Mouse (Mus musculus) lung, postnatal 0 days (tissue): Measurements from ENCODE around the gene Sgta. TPM values are rescaled to one million over a fixed set of nuclear protein-coding genes. Genes with fewer than 3 reads are reported as not detected.
A peak's percentile ranks its signal among the peaks of the same experiment; 100 is the strongest.
"Not testable (repeated sequence)": the region's sequence is repeated elsewhere in the genome, so short reads cannot be mapped to it uniquely, and the experiment has no call there.

Source experiments
- ATAC-seq: fragments of 200-750 bp; cut with Nextera tagmentation; 2 replicates; pipeline ENCODE4 v1.8.0; 2017; ENCODE audit warnings: moderate library complexity
- DNase-seq: peaks from one replicate; pipeline ENCODE4 v3.0.0-alpha.2; 2016; ENCODE audit warnings: low spot score
- H3K27ac ChIP-seq: fragments of 300-500 bp; sonication (generic); 2 replicates; pipeline ENCODE4 v1.5.1; 2014; ENCODE audit warnings: antibody characterized with exemption, mild to moderate bottlenecking, low read length, mixed read lengths
- H3K27me3 ChIP-seq: fragments of 300-500 bp; sonication (generic); replicated peaks from 2 replicates; pipeline ENCODE4 v1.6.1; 2014; ENCODE audit warnings: low read length, mixed read lengths; ENCODE audit not compliant: insufficient read depth
- H3K36me3 ChIP-seq: fragments of 300-500 bp; sonication (generic); 2 replicates; pipeline ENCODE4 v1.6.1; 2014; ENCODE audit warnings: low read length, mixed read lengths; ENCODE audit not compliant: insufficient read depth
- H3K4me1 ChIP-seq: fragments of 300-500 bp; sonication (generic); 2 replicates; pipeline ENCODE4 v1.6.1; 2014; ENCODE audit warnings: antibody characterized with exemption, low read depth, low read length, mixed read lengths; ENCODE audit not compliant: insufficient read depth
- H3K4me2 ChIP-seq: fragments of 300-500 bp; sonication (generic); replicated peaks from 2 replicates; pipeline ENCODE4 v1.6.1; 2014; ENCODE audit warnings: low read depth, mild to moderate bottlenecking, low read length, moderate library complexity, mixed read lengths
- H3K4me3 ChIP-seq: fragments of 300-500 bp; sonication (generic); 2 replicates; pipeline ENCODE4 v1.5.1; 2014; ENCODE audit warnings: low read depth, low read length
- H3K9ac ChIP-seq: fragments of 300-500 bp; sonication (generic); replicated peaks from 2 replicates; pipeline ENCODE4 v1.6.1; 2014; ENCODE audit warnings: low read depth, mild to moderate bottlenecking
- H3K9me3 ChIP-seq: fragments of 300-500 bp; sonication (generic); 2 replicates; pipeline ENCODE4 v1.6.1; 2016; ENCODE audit warnings: low read length, mixed read lengths
- CTCF ChIP-seq: IDR thresholded peaks from 2 replicates; pipeline ENCODE4 v1.5.1; 2016; ENCODE audit warnings: antibody characterized with exemption, mild to moderate bottlenecking
- EP300 ChIP-seq: IDR thresholded peaks from 2 replicates; pipeline ENCODE4 v1.6.1; 2016; ENCODE audit warnings: antibody characterized with exemption, mild to moderate bottlenecking, control low read depth
- WGBS: fragments of 180-500 bp; shearing (Covaris S2); extraction: QIAGEN DNeasy Blood & Tissue Kit; methylation state at CpG from one replicate; pipeline ENCODE4 v1.1.7; 2014; 5-methylcytosine and 5-hydroxymethylcytosine counted together
- polyA plus RNA-seq: library from polyadenylated mRNA; unstranded; fragments of >200 nt; fragmentation: Nextera tagmentation; extraction: Ambion mirVana; gene quantifications from 2 replicates; pipeline ENCODE4 v1.2.1, GENCODE M21; 2015

The Sgta gene
- polyA plus RNA-seq, 1 experiment from 2014 or later, result 102 TPM

DNA sequence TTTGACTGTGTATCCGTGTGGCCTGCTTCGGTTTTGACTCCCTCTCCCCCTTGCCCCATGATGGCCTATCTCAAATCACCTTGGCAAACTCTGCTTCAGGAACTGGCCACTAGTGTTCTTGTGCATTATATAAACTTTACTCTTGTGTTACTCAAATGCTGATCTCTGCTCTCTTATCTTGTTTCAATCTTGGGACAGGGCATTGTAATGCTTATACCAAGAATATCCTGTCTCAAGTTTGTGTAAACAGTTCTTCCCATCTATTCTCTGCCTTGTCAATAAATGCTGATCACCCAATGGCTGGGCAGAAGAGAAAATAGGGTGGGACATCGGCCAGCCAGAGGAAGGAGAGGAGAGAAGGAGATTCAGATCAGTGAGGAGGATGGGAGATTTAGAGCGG lies 2.7 kb upstream of the Sgta start:
- H3K4me2 ChIP-seq, result no peak overlapping the region
- H3K9ac ChIP-seq, result no peak overlapping the region

DNA sequence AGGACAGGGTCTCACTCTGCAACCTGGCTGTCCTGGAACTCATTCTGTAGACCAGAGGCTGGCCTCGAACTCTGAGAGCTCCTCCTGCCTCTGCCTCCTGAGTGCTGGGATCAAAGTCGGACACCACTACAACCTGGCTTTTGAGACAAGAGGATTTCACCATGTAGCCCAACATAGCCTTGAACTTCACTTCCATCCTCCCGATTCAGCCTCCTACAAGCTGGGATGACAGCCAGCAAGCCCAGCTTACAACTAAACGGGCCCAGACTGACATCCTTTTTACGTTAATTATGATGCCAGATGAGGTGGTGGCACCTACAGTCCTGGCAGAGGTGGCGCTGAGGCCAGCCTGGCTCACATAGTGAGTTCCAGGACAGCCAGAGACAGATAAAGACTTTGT lies 1.1 kb downstream of the Sgta start:
- TF ChIP-seq EP300 (no peak), CTCF (no peak)
- WGBS, result 72% methylated on average over 6 of the region's 6 CpGs
- ATAC-seq (no peak), DNase-seq (no peak)
- H3K27me3 ChIP-seq, result no peaks in the 10 kb centered on the region
- no peaks in the 10 kb centered on the region for H3K36me3 ChIP-seq
- peak overlapping the region; percentile 84 for H3K4me2 ChIP-seq
- no peak overlapping the region for H3K27ac ChIP-seq
- 0 out of 2 replicates have a peak overlapping the region, but pooled peaks have one; percentile 84 for H3K9ac ChIP-seq
- no peaks in the 10 kb centered on the region for H3K9me3 ChIP-seq
- 0 out of 2 replicates have a peak overlapping the region, but pooled peaks have one; percentile 83 for H3K4me3 ChIP-seq
- H3K4me1 ChIP-seq, result peaks cover 7% of the 10 kb centered on the region; the same call in 1 of the 2 replicates

More for the DNA sequence above, 2.7 kb upstream of the Sgta start:
- H3K4me3 ChIP-seq, result no peak overlapping the region
- peak; percentile 13 for ATAC-seq
- DNase-seq, result peak; percentile 40
- H3K4me1 ChIP-seq, result peaks cover 7% of the 10 kb centered on the region; the same call in 1 of the 2 replicates
- H3K36me3 ChIP-seq, result no peaks in the 10 kb centered on the region
- no peaks in the 10 kb centered on the region for H3K9me3 ChIP-seq
- TF ChIP-seq EP300 (peak; percentile 90), CTCF (no peak)
- 50% methylated on average over 4 of the region's 4 CpGs for WGBS
- H3K27ac ChIP-seq, result no peak overlapping the region
- H3K27me3 ChIP-seq, result no peaks in the 10 kb centered on the region

DNA sequence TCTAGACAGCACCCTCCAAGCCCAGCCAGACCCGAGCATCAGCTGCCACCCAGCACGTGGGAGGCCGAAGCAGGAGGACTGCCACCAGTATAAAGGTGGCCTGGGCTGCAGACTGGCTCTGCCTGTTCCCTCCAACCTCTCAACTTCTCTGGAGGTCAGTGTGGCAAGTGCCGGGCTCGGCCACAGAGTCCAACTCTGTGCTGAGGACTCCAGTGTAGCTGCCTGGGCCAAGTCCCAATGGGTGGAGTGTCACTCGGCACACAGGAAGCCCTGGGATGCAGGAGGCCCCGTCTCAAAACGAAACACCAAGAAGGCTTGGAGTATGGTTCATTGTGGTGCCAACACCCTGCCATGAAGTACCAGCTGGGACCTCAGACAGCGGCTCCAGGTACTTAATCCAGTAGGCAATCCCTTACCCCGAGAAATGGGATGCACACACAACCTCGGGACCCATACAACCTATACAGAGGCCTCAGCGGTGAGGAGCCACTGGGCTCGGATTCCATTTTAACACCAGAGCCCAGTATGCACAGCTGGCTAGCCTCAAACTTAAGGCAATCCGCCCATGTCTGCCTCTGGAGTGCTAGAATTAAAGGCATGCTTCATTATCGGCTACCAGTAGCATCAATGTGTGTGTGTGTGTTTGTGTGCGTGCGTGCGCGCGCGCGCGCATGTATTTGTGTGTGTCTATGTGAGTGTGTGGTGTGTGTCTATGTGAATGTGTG lies 2.4 kb downstream of the Sgta start:
- H3K27me3 ChIP-seq, result no peaks in the 10 kb centered on the region
- no peak for DNase-seq
- no peaks in the 10 kb centered on the region for H3K9me3 ChIP-seq
- H3K4me3 ChIP-seq, result no peak overlapping the region
- peaks cover 7% of the 10 kb centered on the region; the same call in 1 of the 2 replicates for H3K4me1 ChIP-seq
- H3K36me3 ChIP-seq, result no peaks in the 10 kb centered on the region
- H3K27ac ChIP-seq, result no peak overlapping the region
- H3K9ac ChIP-seq, result no peak overlapping the region
- no peak for TF ChIP-seq EP300
- no peak for TF ChIP-seq CTCF
- 87% methylated on average over 23 of the region's 23 CpGs for WGBS
- ATAC-seq, result no peak
- H3K4me2 ChIP-seq, result no peak overlapping the region

DNA sequence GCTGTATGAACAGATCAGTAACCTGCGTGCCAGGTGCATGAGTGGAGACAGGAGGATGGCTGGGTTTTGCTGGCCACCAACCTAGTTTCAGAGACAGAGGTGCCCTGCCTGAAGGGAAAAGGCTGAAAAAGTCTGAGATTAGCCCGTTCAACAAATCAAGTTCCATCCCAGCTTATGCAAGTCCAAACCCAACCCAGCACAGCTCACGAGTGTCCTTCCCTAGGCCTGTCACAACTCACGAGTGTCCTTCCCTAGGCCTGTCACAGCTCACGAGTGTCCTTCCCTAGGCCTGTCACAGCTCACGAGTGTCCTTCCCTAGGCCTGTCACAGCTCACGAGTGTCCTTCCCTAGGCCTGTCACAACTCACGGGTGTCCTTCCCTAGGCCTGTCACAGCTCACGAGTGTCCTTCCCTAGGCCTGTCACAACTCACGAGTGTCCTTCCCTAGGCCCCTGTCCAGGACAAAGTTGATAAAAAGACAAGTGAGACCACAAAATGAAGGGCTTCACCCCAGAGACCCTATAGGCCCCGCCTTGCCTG lies 4.1 kb downstream of the Sgta start:
- H3K36me3 ChIP-seq, result peaks cover 10% of the 10 kb centered on the region
- H3K27ac ChIP-seq, H3K4me3 ChIP-seq, H3K9ac ChIP-seq, H3K27me3 ChIP-seq, H3K4me1 ChIP-seq, H3K9me3 ChIP-seq, H3K4me2 ChIP-seq, ATAC-seq, DNase-seq: not testable (repeated sequence)
- WGBS, result 72% methylated on average over 10 of the region's 11 CpGs

DNA sequence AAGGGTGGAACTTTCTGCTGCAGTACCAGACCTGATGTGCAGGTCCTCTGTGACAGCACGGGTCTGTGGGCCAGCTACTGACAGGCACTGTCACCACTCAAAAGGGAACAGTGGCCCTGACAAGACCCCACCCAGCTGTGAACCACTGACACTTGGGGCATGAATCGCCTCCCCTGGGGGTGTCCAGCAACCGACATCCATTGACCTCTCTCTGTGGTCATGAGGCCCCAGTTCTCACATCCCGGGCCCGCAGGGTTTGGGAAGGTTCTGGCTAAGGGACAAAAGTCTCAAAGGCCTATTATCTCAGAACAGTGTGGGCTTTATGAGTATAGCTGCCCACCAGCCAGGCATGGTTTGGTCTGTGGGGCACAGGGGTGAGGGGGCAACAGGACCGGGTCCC lies 4.8 kb downstream of the Sgta start:
- no peak overlapping the region for H3K4me3 ChIP-seq
- no peak overlapping the region for H3K9ac ChIP-seq
- H3K4me1 ChIP-seq, result peaks cover 7% of the 10 kb centered on the region; the same call in 1 of the 2 replicates
- 88% methylated on average over 6 of the region's 6 CpGs for WGBS
- H3K9me3 ChIP-seq, result no peaks in the 10 kb centered on the region
- DNase-seq (no peak), ATAC-seq (no peak)
- H3K36me3 ChIP-seq, result peaks cover 13% of the 10 kb centered on the region
- H3K27me3 ChIP-seq, result no peaks in the 10 kb centered on the region
- H3K4me2 ChIP-seq, result no peak overlapping the region
- no peak overlapping the region for H3K27ac ChIP-seq
- TF ChIP-seq CTCF (no peak), EP300 (no peak)

DNA sequence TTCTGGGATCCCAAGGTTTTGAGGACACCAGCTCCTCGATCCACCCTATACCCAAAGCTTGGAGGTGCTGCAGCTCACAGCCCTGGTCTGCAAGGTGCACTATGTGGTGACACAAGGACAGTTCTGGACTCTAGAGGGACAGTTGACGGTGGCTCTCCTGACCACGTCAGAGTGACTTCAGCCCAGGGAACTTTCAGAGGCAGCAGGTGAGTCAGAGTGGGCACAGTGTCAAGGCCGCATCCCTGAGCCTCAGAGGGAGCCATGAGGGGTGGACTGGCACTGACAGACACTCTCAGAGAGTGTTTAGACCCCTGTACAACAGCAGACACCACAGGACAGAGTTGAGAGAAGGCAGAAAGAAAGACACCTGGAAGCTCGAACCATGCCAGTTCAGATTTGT lies 7.4 kb downstream of the Sgta start:
- TF ChIP-seq CTCF, result no peak
- TF ChIP-seq EP300, result no peak
- Histone ChIP-seq H3K9me3 (no peaks in the 10 kb centered on the region), H3K27ac (no peak overlapping the region), H3K4me3 (no peak overlapping the region), H3K4me2 (no peak overlapping the region), H3K27me3 (no peaks in the 10 kb centered on the region), H3K4me1 (no peaks in the 10 kb centered on the region), H3K9ac (no peak overlapping the region), H3K36me3 (peaks cover 36% of the 10 kb centered on the region)
- ATAC-seq (no peak), DNase-seq (no peak)
- WGBS, result 87% methylated on average over 5 of the region's 5 CpGs
